Mouse (Mus musculus) forebrain, embryonic 14.5 days (tissue): ENCODE measurements around the gene Tenm2. TPM values are rescaled to one million over a fixed set of nuclear protein-coding genes. Genes with fewer than 3 reads are reported as not detected.

ENCODE experiments used
- ATAC-seq: fragments of 200-750 bp; cut with Nextera tagmentation; 2 replicates; pipeline ENCODE4 v1.8.0; 2017; ENCODE audit warnings: mild to moderate bottlenecking, moderate library complexity
- DNase-seq: peaks from one replicate; pipeline ENCODE4 v3.0.0-alpha.2; 2015; ENCODE audit warnings: low spot score
- H3K27ac ChIP-seq: fragments of 300-500 bp; sonication (generic); 2 replicates; pipeline ENCODE4 v1.5.1; 2014; ENCODE audit warnings: low read depth, mild to moderate bottlenecking, control low read depth, low read length, moderate library complexity
- H3K27me3 ChIP-seq: fragments of 300-500 bp; sonication (generic); replicated peaks from 2 replicates; pipeline ENCODE4 v1.6.1; 2014; ENCODE audit warnings: low read length, control low read depth, mixed read lengths; ENCODE audit not compliant: control insufficient read depth, insufficient read depth
- H3K36me3 ChIP-seq: fragments of 300-500 bp; sonication (generic); 2 replicates; pipeline ENCODE4 v1.6.1; 2014; ENCODE audit warnings: low read length, control low read depth; ENCODE audit not compliant: control insufficient read depth, insufficient read depth
- H3K4me1 ChIP-seq: fragments of 300-500 bp; sonication (generic); 2 replicates; pipeline ENCODE4 v1.6.1; 2014; ENCODE audit warnings: antibody characterized with exemption, low read length, control low read depth; ENCODE audit not compliant: control insufficient read depth, insufficient read depth
- H3K4me2 ChIP-seq: fragments of 300-500 bp; sonication (generic); 2 replicates; pipeline ENCODE4 v1.6.1; 2014; ENCODE audit warnings: mild to moderate bottlenecking, control low read depth, low read length
- H3K4me3 ChIP-seq: fragments of 300-500 bp; sonication (generic); 2 replicates; pipeline ENCODE4 v1.5.1; 2014; ENCODE audit warnings: low read depth, low read length, control low read depth
- H3K9ac ChIP-seq: fragments of 300-500 bp; sonication (generic); 2 replicates; pipeline ENCODE4 v1.6.1; 2014; ENCODE audit warnings: mild to moderate bottlenecking, low read length, control low read depth, moderate library complexity
- H3K9me3 ChIP-seq: fragments of 300-500 bp; sonication (generic); replicated peaks from 2 replicates; pipeline ENCODE4 v1.6.1; 2016; ENCODE audit warnings: low read length, control low read depth, mixed read lengths; ENCODE audit not compliant: control insufficient read depth
- WGBS: fragments of 180-500 bp; shearing (Covaris S2); extraction: QIAGEN DNeasy Blood & Tissue Kit; methylation state at CpG from one replicate; pipeline ENCODE4 v1.1.7; 2014; 5-methylcytosine and 5-hydroxymethylcytosine counted together
- polyA plus RNA-seq: library from polyadenylated mRNA; unstranded; fragments of >200 nt; fragmentation: Nextera tagmentation; extraction: Ambion mirVana; gene quantifications from 2 replicates; pipeline ENCODE4 v1.2.1, GENCODE M21; 2014

Gene Tenm2
- polyA plus RNA-seq, 1 experiment from 2014 or later, result 16.0 TPM

GRCm38 (mm10) chr11:36690826-36691225 is 544.9 kb downstream of the Tenm2 start:
- H3K9me3 ChIP-seq, result no peaks in the 10 kb centered on the region
- 69% methylated on average over 6 of the region's 6 CpGs for WGBS
- no peaks in the 10 kb centered on the region for H3K36me3 ChIP-seq
- H3K4me2 ChIP-seq, result no peak overlapping the region
- ATAC-seq, result no peak
- H3K4me3 ChIP-seq, result no peak overlapping the region
- no peaks in the 10 kb centered on the region for H3K27me3 ChIP-seq
- H3K4me1 ChIP-seq, result peaks cover 14% of the 10 kb centered on the region; the same call in 1 of the 2 replicates
- DNase-seq, result no peak
- H3K27ac ChIP-seq, result no peak overlapping the region
- no peak overlapping the region for H3K9ac ChIP-seq

- no peaks in the 10 kb centered on the region for H3K36me3 ChIP-seq
- WGBS, result 68% methylated on average over 6 of the region's 6 CpGs
- no peak overlapping the region for H3K9ac ChIP-seq
- no peaks in the 10 kb centered on the region for H3K4me1 ChIP-seq
- H3K9me3 ChIP-seq, result no peaks in the 10 kb centered on the region
- no peak overlapping the region for H3K4me2 ChIP-seq
- no peaks in the 10 kb centered on the region for H3K27me3 ChIP-seq
- DNase-seq (no peak), ATAC-seq (no peak; the same call in 1 of the 2 replicates)
- no peak overlapping the region for H3K4me3 ChIP-seq
- no peak overlapping the region for H3K27ac ChIP-seq
These were observed 549.5 kb downstream of the Tenm2 start for GRCm38 (mm10) chr11:36686253-36686652.

GRCm38 (mm10) chr11:36679361-36679760 is 556.4 kb downstream of the Tenm2 start:
- WGBS, result 25% methylated on average over 2 of the region's 2 CpGs
- Histone ChIP-seq H3K4me3 (no peak overlapping the region), H3K36me3 (no peaks in the 10 kb centered on the region), H3K4me1 (peaks cover 17% of the 10 kb centered on the region), H3K9me3 (no peaks in the 10 kb centered on the region), H3K4me2 (peak overlapping the region; percentile 54; the same call in 1 of the 2 replicates), H3K27ac (no peak overlapping the region), H3K27me3 (no peaks in the 10 kb centered on the region), H3K9ac (0 out of 2 replicates have a peak overlapping the region, but pooled peaks have one; percentile 63)
- DNase-seq (no peak), ATAC-seq (no peak)

- Histone ChIP-seq H3K27ac (peak overlapping the region; percentile 95), H3K4me2 (peak overlapping the region; percentile 54), H3K9ac (peak overlapping the region; percentile 63), H3K4me3 (peak overlapping the region; percentile 41), H3K4me1 (peaks cover 22% of the 10 kb centered on the region), H3K27me3 (no peaks in the 10 kb centered on the region), H3K36me3 (no peaks in the 10 kb centered on the region), H3K9me3 (no peaks in the 10 kb centered on the region)
- DNase-seq (no peak), ATAC-seq (no peak)
- WGBS, result 13% methylated on average over 2 of the region's 2 CpGs
These were observed 557.2 kb downstream of the Tenm2 start for GRCm38 (mm10) chr11:36678542-36678941.

GRCm38 (mm10) chr11:36678057-36678396 is 557.7 kb downstream of the Tenm2 start:
- Histone ChIP-seq H3K27me3 (no peaks in the 10 kb centered on the region), H3K27ac (peak overlapping the region; percentile 95), H3K4me3 (peak overlapping the region; percentile 41), H3K9ac (peak overlapping the region; percentile 63), H3K4me1 (peaks cover 22% of the 10 kb centered on the region), H3K9me3 (no peaks in the 10 kb centered on the region), H3K4me2 (peak overlapping the region; percentile 54), H3K36me3 (no peaks in the 10 kb centered on the region)
- peak; percentile 81 for DNase-seq
- peak; percentile 68 for ATAC-seq
- 4% methylated on average over 10 of the region's 10 CpGs for WGBS

GRCm38 (mm10) chr11:36677321-36678056 is 558.3 kb downstream of the Tenm2 start:
- Histone ChIP-seq H3K4me2 (peak overlapping the region; percentile 54), H3K27me3 (no peaks in the 10 kb centered on the region), H3K4me1 (peaks cover 22% of the 10 kb centered on the region), H3K9me3 (no peaks in the 10 kb centered on the region), H3K4me3 (peak overlapping the region; percentile 41), H3K36me3 (no peaks in the 10 kb centered on the region), H3K27ac (peak overlapping the region; percentile 95), H3K9ac (peak overlapping the region; percentile 63)
- WGBS, result under 1% methylated on average over 23 of the region's 23 CpGs
- DNase-seq (peak; percentile 93), ATAC-seq (peak; percentile 91)

- Histone ChIP-seq H3K9ac (peak overlapping the region; percentile 63), H3K27me3 (no peaks in the 10 kb centered on the region), H3K9me3 (no peaks in the 10 kb centered on the region), H3K4me1 (peaks cover 22% of the 10 kb centered on the region), H3K4me3 (peak overlapping the region; percentile 41), H3K36me3 (no peaks in the 10 kb centered on the region), H3K4me2 (peak overlapping the region; percentile 54), H3K27ac (peak overlapping the region; percentile 95)
- WGBS, result 23% methylated on average over 16 of the region's 16 CpGs
- ATAC-seq, result no peak
- DNase-seq, result no peak
These were observed 559.1 kb downstream of the Tenm2 start for GRCm38 (mm10) chr11:36676446-36677284.

- H3K9me3 ChIP-seq, result no peaks in the 10 kb centered on the region
- H3K27me3 ChIP-seq, result no peaks in the 10 kb centered on the region
- ATAC-seq (no peak), DNase-seq (peak; percentile 58)
- peak overlapping the region; percentile 41; the same call in 1 of the 2 replicates for H3K4me3 ChIP-seq
- H3K36me3 ChIP-seq, result no peaks in the 10 kb centered on the region
- H3K9ac ChIP-seq, result no peak overlapping the region
- 86% methylated on average over 4 of the region's 4 CpGs for WGBS
- no peak overlapping the region for H3K27ac ChIP-seq
- peaks cover 34% of the 10 kb centered on the region for H3K4me1 ChIP-seq
- peak overlapping the region; percentile 54 for H3K4me2 ChIP-seq
These were observed 560.8 kb downstream of the Tenm2 start for GRCm38 (mm10) chr11:36674902-36675422.
